Mouse (Mus musculus) thymus, adult 2 months (tissue): ENCODE results near the gene Gde1. TPM values are rescaled to one million over a fixed set of nuclear protein-coding genes. Genes with fewer than 3 reads are reported as not detected.

ENCODE experiments used
- DNase-seq: peaks from one replicate; pipeline ENCODE4 v3.0.0; 2021
- H3K27ac ChIP-seq: fragments of 200-500 bp; 2 replicates; pipeline ENCODE4 v1.5.1; 2012; ENCODE audit warnings: low read length, control low read depth; ENCODE audit not compliant: control insufficient read depth, insufficient read depth
- H3K27me3 ChIP-seq: fragments of 200-500 bp; 2 replicates; pipeline ENCODE4 v1.6.1; 2012; ENCODE audit warnings: mild to moderate bottlenecking, low read length, moderate library complexity, mixed read lengths; ENCODE audit not compliant: control insufficient read depth, insufficient read depth
- H3K36me3 ChIP-seq: fragments of 200-500 bp; 2 replicates; pipeline ENCODE4 v1.6.1; 2012; ENCODE audit warnings: mild to moderate bottlenecking, low read length, moderate library complexity; ENCODE audit not compliant: control insufficient read depth, insufficient read depth
- H3K4me1 ChIP-seq: fragments of 200-500 bp; replicated peaks from 2 replicates; pipeline ENCODE4 v1.6.1; 2012; ENCODE audit warnings: low read length; ENCODE audit not compliant: control insufficient read depth, insufficient read depth
- H3K4me3 ChIP-seq: fragments of 200-500 bp; 2 replicates; pipeline ENCODE4 v1.5.1; 2012; ENCODE audit warnings: mild to moderate bottlenecking, low read length, control low read depth, moderate library complexity; ENCODE audit not compliant: control insufficient read depth, insufficient read depth
- CTCF ChIP-seq: fragments of 200-500 bp; IDR thresholded peaks from 2 replicates; pipeline ENCODE4 v1.5.1; 2012; ENCODE audit warnings: mild to moderate bottlenecking, control low read depth, low read length, moderate library complexity, borderline replicate concordance; ENCODE audit not compliant: control insufficient read depth, poor library complexity, insufficient read depth; ENCODE audit errors: extremely low read depth
- POLR2A ChIP-seq: fragments of 200-500 bp; IDR thresholded peaks from 2 replicates; pipeline ENCODE4 v1.6.1; 2012; ENCODE audit warnings: mild to moderate bottlenecking, low read length, control low read depth, moderate library complexity; ENCODE audit not compliant: control insufficient read depth, poor library complexity, insufficient read depth; ENCODE audit errors: extremely low read depth
- WGBS: fragments of 180-500 bp; shearing (Covaris S2); methylation state at CpG from one replicate; pipeline ENCODE4 v1.1.7; 2018; 5-methylcytosine and 5-hydroxymethylcytosine counted together
- polyA plus RNA-seq: library from polyadenylated mRNA; depleted of rRNA; stranded (reverse); fragments of >200 nt; gene quantifications from 2 replicates; pipeline ENCODE4 v1.2.3, GENCODE M21; 2012; rRNA removed

Gene Gde1
- 161 and 163 TPM in 2 replicates for polyA plus RNA-seq

- H3K27me3 ChIP-seq, result no peaks in the 10 kb centered on the region
- H3K4me3 ChIP-seq, result peak within 1 kb of the TSS; percentile 80
- no peak within 1 kb of the TSS for H3K27ac ChIP-seq
- no peaks in the 10 kb centered on the region for H3K36me3 ChIP-seq
- under 1% methylated on average over 66 of the region's 66 CpGs for WGBS
- peaks cover 7% of the 10 kb centered on the region; the same call in 1 of the 2 replicates for H3K4me1 ChIP-seq
- TF ChIP-seq CTCF (0 out of 2 replicates have a peak, but pooled peaks have one; percentile 36), POLR2A (0 out of 2 replicates have a peak, but pooled peaks have one; percentile 18)
- peak; percentile 93 for DNase-seq
These were observed at the start of gene Gde1 for GRCm38 (mm10) chr7:118705101-118705961. Gene Gde1, minus strand, starts transcription at chr7:118705778.

GRCm38 (mm10) chr7:118751625-118752024, 46.0 kb upstream of the Gde1 start:
- peaks cover 38% of the 10 kb centered on the region for H3K36me3 ChIP-seq
- no peaks in the 10 kb centered on the region for H3K27me3 ChIP-seq
- 96% methylated on average over 7 of the region's 7 CpGs for WGBS
- no peaks in the 10 kb centered on the region for H3K4me1 ChIP-seq
- H3K4me3 ChIP-seq, result no peak overlapping the region
- no peak for TF ChIP-seq POLR2A
- TF ChIP-seq CTCF, result no peak
- no peak overlapping the region for H3K27ac ChIP-seq
- no peak for DNase-seq

GRCm38 (mm10) chr7:118749706-118750105, 44.1 kb upstream of the Gde1 start:
- H3K4me1 ChIP-seq, result no peaks in the 10 kb centered on the region
- TF ChIP-seq POLR2A (no peak), CTCF (no peak)
- DNase-seq, result no peak
- peaks cover 43% of the 10 kb centered on the region for H3K36me3 ChIP-seq
- no peak overlapping the region for H3K27ac ChIP-seq
- 97% methylated on average over 8 of the region's 8 CpGs for whole genome bisulfite sequencing
- H3K27me3 ChIP-seq, result no peaks in the 10 kb centered on the region
- H3K4me3 ChIP-seq, result no peak overlapping the region

- Histone ChIP-seq H3K4me1 (no peaks in the 10 kb centered on the region), H3K27me3 (no peaks in the 10 kb centered on the region), H3K36me3 (peaks cover 40% of the 10 kb centered on the region), H3K27ac (no peak overlapping the region), H3K4me3 (no peak overlapping the region)
- no peak for DNase-seq
- 96% methylated on average over 12 of the region's 12 CpGs for WGBS
- TF ChIP-seq POLR2A, result no peak
- TF ChIP-seq CTCF, result no peak
These were observed 42.5 kb upstream of the Gde1 start for GRCm38 (mm10) chr7:118747891-118748672.

GRCm38 (mm10) chr7:118744766-118745165, 39.2 kb upstream of the Gde1 start:
- H3K36me3 ChIP-seq, result peaks cover 31% of the 10 kb centered on the region
- H3K27me3 ChIP-seq, result no peaks in the 10 kb centered on the region
- no peak overlapping the region for H3K4me3 ChIP-seq
- H3K27ac ChIP-seq, result no peak overlapping the region
- H3K4me1 ChIP-seq, result peaks cover 14% of the 10 kb centered on the region
- no peak for DNase-seq
- TF ChIP-seq POLR2A, result no peak
- WGBS, result 98% methylated on average over 5 of the region's 5 CpGs

GRCm38 (mm10) chr7:118742278-118742677, 36.7 kb upstream of the Gde1 start:
- 83% methylated on average over 6 of the region's 6 CpGs for WGBS
- peaks cover 11% of the 10 kb centered on the region for H3K36me3 ChIP-seq

More at GRCm38 (mm10) chr7:118742278-118742677, 36.7 kb upstream of the Gde1 start:
- Histone ChIP-seq H3K4me3 (no peak overlapping the region), H3K27me3 (no peaks in the 10 kb centered on the region), H3K4me1 (peaks cover 14% of the 10 kb centered on the region), H3K27ac (no peak overlapping the region)
- TF ChIP-seq CTCF, result no peak
- TF ChIP-seq POLR2A, result no peak
- DNase-seq, result no peak
